Mouse (Mus musculus): ENCODE results near the gene Klhl36.

Gene Klhl36

DNA sequence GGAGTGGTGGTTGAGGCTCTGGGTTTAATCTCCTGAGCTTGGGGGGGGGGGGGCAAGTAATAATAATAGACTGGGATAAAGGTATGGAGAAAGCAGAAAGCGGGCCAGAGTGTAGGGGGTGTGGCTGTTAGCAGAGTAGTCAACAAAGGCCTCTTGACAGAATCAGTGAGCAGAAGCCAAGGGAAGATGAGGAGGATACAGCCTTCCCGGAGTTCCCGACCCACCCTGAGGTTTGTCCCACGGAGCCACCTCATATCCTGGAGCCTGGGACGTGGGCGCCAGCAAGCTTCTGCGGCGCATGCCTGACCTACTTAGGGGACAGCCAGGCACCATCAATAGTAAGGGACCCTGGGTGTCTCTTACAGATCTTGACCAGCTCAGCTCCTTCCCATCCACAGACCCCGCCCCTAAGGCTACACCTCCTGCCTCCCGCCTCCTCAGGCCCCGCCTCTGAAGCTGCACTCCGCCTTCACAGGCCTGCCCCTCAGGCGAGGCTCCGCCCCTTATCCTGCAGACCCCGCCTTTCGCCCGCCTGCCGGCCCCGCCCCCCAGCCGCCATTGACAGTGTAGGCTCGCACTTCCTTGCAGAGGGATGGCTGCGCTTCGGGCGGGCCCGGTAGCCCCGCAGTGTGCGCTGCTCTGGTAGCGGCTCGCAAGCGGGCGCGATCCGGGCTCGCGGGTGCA, at the start of gene Klhl36:
TSS of gene Klhl36 (plus strand) at position 561 of the 684 bp plus-strand sequence.
- DNase-seq, result peak; percentile 99

DNA sequence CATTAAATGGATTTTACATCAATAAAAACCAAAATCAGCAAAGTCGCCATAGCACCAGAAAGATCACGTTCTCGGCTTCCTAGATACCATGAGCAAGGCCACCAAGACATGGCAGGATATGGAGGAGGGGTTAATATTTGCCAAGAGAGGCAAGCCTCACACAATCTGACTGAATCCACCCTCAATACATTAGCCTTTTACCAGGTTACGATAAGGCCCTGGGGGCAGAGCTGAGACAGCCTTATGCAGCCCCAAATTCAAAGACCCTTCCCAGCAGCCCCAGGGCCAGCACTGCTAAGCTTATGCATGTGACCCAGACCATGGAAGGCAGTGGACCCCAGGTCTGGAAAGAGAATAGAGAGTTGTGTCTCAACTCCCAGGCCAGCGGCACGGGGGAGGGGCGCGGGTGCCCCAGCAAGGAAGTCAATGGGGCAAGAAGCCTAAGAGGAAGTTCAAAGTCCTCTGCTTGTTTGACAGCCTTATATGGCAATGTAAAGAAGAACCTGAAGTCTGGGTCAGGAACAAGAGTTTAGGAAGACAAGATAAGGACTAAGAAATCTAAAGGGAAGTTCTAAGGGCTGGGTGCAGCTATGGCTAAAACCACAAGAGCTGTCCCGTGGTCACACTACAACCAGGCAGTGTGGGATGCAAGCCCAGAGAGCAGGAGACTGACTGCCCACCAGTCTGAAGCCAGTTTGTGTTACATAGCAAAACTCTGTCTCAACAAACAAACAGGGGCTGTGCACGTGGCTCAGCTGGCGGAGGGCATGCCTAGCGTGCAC, 49.2 kb upstream of the Klhl36 start:
- DNase-seq, result peak; percentile 77

GRCm38 (mm10) chr8:119816219-119816618, 45.8 kb upstream of the Klhl36 start:
- no peak for DNase-seq

DNA sequence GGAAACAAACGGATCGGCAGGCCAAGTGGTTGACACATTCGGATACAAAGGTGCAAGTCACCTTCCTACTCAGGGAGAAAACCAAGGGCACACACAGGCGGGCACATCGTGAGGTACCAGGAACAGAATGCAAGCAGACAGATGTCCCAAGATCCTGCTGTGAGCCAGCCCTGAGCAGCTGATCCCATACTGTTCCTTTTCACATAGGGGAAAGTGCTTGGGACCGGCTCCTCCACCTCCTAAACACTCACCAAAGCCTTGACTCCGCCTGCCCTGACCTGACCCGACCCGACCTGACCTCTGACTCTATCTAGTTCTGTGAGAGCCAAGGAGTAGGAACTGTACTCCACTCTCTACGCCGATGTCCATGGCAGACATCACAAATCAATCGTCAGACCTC, 44.6 kb upstream of the Klhl36 start:
- no peak for DNase-seq

- peak; percentile 66 for DNase-seq
Observed at GRCm38 (mm10) chr8:119819316-119819715, 42.8 kb upstream of the Klhl36 start.

DNA sequence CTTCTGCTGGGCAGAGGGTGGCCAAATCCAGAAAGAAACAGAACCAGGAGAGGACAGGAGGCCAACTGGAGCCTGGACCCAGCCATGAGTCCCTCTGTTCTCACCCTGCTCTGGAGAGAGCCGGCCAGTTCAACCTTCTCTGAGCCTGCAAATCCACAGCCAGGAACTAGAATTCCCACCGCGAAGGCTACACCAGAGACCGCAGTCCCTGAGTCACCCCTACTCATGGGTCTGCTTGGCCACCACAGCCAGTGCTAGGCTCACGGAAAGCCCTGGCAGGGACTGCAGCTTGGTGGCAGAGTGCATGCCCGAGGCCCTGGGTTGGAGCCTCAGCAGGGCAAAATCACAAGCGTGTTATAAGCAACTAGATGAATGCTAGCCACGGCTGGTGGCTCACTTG, 42.1 kb upstream of the Klhl36 start:
- DNase-seq, result no peak

- no peak for DNase-seq
Observed at GRCm38 (mm10) chr8:119821691-119822090, 40.4 kb upstream of the Klhl36 start.

- no peak for DNase-seq
Observed at GRCm38 (mm10) chr8:119823278-119823677, 38.8 kb upstream of the Klhl36 start.

GRCm38 (mm10) chr8:119824100-119824499, 38.0 kb upstream of the Klhl36 start:
- peak; percentile 60 for DNase-seq

GRCm38 (mm10) chr8:119824809-119825273, 37.2 kb upstream of the Klhl36 start:
- DNase-seq, result peak; percentile 74

GRCm38 (mm10) chr8:119825950-119826730, 35.9 kb upstream of the Klhl36 start:
- DNase-seq, result no peak

DNA sequence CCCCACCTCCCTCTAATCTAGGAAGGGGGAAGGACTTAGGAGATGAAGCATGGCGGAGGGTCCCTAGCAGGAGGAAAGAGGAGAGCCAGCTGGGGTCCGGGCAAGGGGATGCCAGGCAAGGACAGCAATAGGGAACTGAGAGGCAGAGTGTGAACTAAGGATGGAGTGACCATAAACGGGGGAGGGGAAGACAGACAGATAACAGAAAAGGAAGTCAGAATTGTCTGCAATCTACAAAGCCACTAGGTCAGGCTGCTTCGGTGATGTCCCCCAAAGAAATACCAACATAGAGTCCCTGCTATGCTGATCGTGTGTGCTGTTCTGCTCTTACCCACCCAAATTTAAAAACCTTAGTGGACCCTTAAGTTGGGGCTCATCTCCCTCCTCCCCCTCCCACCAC, 35.1 kb upstream of the Klhl36 start:
- DNase-seq, result no peak

DNA sequence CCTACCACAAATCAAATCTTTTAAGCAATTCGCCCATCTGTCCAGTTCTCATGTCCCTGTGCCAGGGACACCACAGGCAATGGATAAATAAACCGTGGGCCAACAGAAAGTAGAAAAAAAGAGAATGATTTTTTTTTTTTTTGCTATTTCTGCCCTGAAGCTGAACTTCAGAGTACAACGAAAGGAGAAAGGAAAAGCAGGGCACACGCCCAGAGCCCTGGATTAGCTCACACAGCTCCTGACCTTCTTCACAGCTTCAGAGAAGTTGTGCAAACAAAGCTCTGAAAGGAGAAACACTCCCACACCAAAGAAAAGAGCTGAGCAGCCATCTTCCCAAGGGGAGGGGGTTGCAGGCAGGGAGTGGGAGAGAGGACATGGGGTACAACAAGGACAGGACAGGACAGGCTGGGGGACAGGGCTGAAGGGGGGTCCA, 34.3 kb upstream of the Klhl36 start:
- DNase-seq, result no peak

GRCm38 (mm10) chr8:119829015-119829414, 33.1 kb upstream of the Klhl36 start:
- DNase-seq, result no peak

DNA sequence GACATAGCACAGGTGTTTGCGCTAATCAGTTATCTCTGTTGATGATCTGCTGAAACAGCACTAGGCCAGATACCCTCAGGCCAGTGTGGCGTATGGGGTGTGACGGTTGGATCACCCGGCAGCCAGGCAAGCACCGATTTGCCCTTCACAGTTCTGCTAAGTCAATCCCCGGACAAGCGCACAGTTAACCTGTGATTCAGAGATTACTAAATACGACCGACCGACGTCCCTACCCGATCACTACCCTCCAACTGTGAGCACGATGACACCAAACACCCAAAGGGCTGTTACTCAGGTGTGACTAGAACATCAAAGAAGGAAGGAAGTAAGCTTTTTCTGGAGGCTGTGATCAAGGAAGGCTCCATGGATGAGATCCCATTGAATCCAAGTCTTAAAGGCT, 32.6 kb upstream of the Klhl36 start:
- DNase-seq, result no peak

DNA sequence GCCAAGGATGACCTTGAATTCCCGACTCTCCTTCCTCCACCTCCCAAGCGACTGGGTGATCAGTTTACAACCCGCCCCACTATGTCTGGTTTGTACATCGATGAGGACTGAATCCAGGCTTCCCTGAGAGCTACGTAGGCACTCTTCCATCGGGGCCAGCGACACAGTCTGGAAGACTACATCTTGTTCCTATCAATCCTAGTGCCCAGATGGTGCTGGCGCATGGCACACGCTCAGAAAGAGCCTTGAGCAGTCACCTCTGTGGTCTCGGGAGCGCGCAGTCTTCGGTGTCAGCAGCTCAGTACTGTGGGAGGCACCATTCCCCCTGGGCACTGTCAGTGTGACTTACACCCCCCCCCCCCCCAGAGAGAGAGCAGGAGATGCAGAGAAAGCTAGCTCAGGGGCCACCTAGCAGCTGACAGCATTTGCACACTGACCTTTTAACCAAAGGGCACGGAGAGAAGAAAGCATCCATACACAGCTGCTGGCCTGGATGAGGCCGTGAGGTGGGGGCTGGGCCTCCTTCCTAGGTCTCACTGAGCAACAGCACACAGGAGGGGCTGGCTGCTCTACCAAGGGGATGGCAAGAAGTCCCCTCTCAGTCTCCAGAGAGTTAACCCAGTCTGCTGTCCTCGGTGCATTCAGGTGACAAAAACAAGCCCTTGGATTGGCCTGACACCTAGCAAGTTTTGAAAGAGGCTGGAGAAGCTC, 32.0 kb upstream of the Klhl36 start:
- no peak for DNase-seq

DNA sequence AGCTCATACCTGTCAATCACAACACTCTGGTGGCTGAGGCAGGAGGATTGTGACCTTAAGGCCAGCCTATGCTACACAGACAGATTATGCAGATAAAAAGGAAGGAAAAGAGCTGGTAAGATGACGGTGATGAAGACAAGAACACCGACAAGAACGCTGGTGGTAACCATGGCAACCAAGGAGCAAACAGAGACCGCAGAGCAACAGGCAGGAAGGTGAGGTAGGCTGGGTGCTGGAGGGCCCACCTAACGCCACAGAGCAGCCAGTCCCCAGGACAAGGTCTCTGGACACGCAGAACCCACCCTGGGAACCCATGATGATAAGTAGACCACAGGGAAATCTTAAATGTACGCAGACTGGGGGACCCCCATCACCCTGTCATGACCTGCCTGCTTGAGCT, 31.5 kb upstream of the Klhl36 start:
- no peak for DNase-seq

DNA sequence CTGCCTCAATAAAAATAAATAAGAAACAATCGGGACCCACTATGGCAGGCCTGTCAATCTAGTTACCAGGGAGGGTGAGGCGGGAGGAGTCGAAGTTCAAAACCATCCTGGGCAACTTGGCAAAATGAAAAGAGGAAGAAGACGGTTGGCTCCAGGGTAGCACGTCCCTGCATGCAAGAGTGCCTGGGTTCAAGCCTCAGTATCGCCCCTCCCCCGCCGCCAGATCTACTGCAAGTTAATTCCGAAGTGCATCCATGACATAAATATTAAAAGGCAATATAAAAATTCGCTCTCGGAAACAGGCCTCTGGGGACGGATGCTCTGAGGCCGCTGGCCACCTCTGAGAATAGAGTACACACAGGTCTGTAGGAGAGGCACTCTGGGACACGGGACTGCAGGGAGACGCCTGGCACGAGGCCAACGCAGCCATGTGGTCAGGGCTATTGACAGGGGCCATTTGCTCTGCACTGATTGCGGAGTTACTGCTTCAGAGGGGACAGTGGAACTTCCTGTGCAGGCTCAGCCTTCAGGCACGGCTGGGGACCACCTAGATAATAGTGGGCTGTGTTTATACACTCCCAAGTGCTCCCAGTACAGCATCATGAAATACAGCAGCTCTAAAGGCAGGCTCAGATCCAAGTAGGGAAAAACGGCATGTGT, 30.6 kb upstream of the Klhl36 start:
- peak; percentile 91 for DNase-seq

DNA sequence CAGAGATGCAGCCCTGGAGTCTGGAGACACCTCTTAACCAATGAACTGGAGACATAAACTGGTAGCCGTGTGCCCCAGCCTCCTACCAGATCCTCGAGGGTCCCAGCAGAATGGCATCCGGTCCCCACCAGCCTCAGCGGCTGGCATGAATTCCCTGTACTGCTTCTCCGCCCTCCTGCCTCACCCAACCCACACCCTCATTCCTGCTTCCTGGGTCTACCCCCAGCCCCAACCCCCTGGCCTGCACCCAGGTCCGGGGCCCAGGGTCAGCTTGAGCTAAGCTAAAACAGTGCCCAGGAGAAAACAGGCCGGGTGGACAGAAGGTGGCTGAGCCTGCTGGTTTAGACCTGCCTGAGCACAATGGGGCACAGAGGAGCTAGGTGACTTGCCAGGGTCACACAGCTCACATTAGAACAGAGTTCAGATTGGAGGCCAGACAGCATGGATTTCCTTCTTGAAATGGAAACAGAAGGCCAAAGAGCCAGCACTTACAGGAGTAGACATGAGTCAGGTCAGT, 29.9 kb upstream of the Klhl36 start:
- peak; percentile 18 for DNase-seq

DNA sequence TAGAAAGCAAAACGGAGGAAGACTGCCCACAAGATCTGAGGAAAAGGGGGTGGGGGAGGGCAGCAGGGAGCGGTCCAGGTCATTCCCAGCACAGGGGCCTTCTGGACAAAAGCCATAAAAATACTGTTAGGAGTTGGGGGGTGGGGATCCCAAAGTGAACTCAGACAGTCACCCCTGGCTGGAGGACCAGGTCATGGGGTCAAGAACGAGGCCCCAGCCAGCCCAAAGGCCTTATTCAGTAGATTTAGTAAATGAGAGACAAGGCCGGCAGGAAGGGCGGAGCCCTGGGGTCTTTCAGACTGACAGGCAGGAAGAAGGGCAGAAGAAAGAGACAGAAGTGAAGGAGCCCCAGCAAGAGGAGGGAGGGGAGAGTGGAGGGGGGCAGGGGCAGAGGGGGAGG, 29.1 kb upstream of the Klhl36 start:
- no peak for DNase-seq

DNA sequence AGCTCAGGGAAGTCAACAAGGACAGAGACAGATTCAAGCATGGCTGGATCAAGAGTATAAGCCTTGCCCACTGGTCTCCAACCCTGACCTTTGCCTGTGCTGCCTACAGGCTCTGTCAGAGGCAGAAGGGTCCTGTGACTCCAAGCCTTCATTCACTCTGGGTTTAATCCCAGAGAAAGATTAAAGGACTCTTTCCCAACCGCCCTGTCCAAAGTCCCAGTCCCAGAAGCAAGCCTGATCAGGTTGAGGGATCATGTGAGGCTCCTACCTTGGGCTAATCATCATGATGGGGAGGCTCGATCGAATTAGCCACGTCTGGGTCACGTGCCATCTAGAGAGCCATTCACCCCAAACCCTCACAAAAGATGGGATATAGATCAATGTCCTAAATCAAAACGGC, 27.4 kb upstream of the Klhl36 start:
- no peak for DNase-seq

- no peak for DNase-seq
Observed at GRCm38 (mm10) chr8:119835270-119835669, 26.8 kb upstream of the Klhl36 start.

Data from kidney, postnatal 10 days (tissue).